Mouse (Mus musculus) ovary, postnatal 10 days (tissue): ENCODE data around the gene Tnfrsf17.
"Not testable (repeated sequence)": the region's sequence is repeated elsewhere in the genome, so short reads cannot be mapped to it uniquely, and the experiment has no call there.

ENCODE experiments used
- DNase-seq: peaks from one replicate; pipeline ENCODE4 v3.0.0; 2022; ENCODE audit warnings: low spot score

Tnfrsf17 gene

GRCm38 (mm10) chr16:11343292-11343815 lies 29.7 kb downstream of the Tnfrsf17 start:
- no peak for DNase-seq

- DNase-seq, result no peak
These were observed 38.3 kb downstream of the Tnfrsf17 start for GRCm38 (mm10) chr16:11351903-11352302.

GRCm38 (mm10) chr16:11359173-11359572 lies 45.6 kb downstream of the Tnfrsf17 start:
- no peak for DNase-seq

- no peak for DNase-seq
These were observed 46.3 kb downstream of the Tnfrsf17 start for GRCm38 (mm10) chr16:11359919-11360318.

GRCm38 (mm10) chr16:11360576-11360975 lies 47.0 kb downstream of the Tnfrsf17 start:
- DNase-seq, result not testable (repeated sequence)

GRCm38 (mm10) chr16:11365626-11366025 lies 52.0 kb downstream of the Tnfrsf17 start:
- DNase-seq, result no peak

GRCm38 (mm10) chr16:11366851-11367250 lies 53.2 kb downstream of the Tnfrsf17 start:
- no peak for DNase-seq

- no peak for DNase-seq
These were observed 54.8 kb downstream of the Tnfrsf17 start for GRCm38 (mm10) chr16:11368412-11368811.

- no peak for DNase-seq
These were observed 55.5 kb downstream of the Tnfrsf17 start for GRCm38 (mm10) chr16:11369162-11369561.

- DNase-seq, result no peak
These were observed 56.0 kb downstream of the Tnfrsf17 start for GRCm38 (mm10) chr16:11369642-11370041.
